In genomic region chr6:95117614-95118541, GRCm38 (mm10) we compare ENCODE assay signal across 8 mouse cellular contexts. TPM values are rescaled to one million over a fixed set of nuclear protein-coding genes. Genes with fewer than 3 reads are reported as not detected.
DNase-seq lines count a peak whose midpoint lies in the region; ATAC-seq and TF ChIP-seq lines count a peak whose summit lies in the region.

No protein-coding gene starts in this region.

- peak overlapping the region; percentile 58 to 80 (median 72) for H3K4me3 ChIP-seq in CH12.LX (replicated peaks in 1 of 3; ENCODE audit: low read depth in 2 of 3, low read length in 2 of 3, poor library complexity in 1 of 3)
- H3K4me3 ChIP-seq in forebrain, embryonic 11.5 days (ENCODE audit: low read depth, low read length), result peak overlapping the region; percentile 85
- H3K4me3 ChIP-seq in heart, embryonic 16.5 days (ENCODE audit: low read length), result peak overlapping the region; percentile 90
- peak overlapping the region; percentile 93 for H3K4me3 ChIP-seq in liver, embryonic 15.5 days (replicated peaks)
- peak overlapping the region; percentile 79 for H3K4me3 ChIP-seq in neural tube, embryonic 12.5 days

- TF ChIP-seq EP300 in CH12.LX (IDR thresholded peaks at IDR 0.05; ENCODE audit: low read length), result no peak

- peak overlapping the region; percentile 36; the same call in 1 of the 2 replicates for H3K9ac ChIP-seq in CH12.LX (ENCODE audit: insufficient read depth, low read depth)
- H3K9ac ChIP-seq in forebrain, embryonic 11.5 days (ENCODE audit: low read length), result peak overlapping the region; percentile 84
- H3K9ac ChIP-seq in heart, embryonic 16.5 days (ENCODE audit: low read length), result peak overlapping the region; percentile 66
- peak overlapping the region; percentile 78 for H3K9ac ChIP-seq in liver, embryonic 15.5 days
- H3K9ac ChIP-seq in neural tube, embryonic 12.5 days, result peak overlapping the region; percentile 81

- peak; percentile 98 for DNase-seq in CH12.LX (ENCODE audit: extremely low read depth)
- DNase-seq in c-Kit-positive CD71-positive TER-119-negative erythroid progenitor cells, embryonic 14.5 days (ENCODE audit: low read depth), result peak; percentile 96
- DNase-seq in forebrain, embryonic 11.5 days (ENCODE audit: low spot score), result peak; percentile 97
- DNase-seq in kidney, postnatal 36 days, result peak; percentile 95 to 98
- DNase-seq in telencephalon, adult 2 months (ENCODE audit: low read depth, low spot score), result peak; percentile 99

- peaks cover 0 to 21% of the 10 kb centered on the region in 2 experiments; a peak in 2 of 4 replicates for H3K4me1 ChIP-seq in CH12.LX (ENCODE audit: control insufficient read depth in 1 of 2, insufficient read depth in 2 of 2)
- H3K4me1 ChIP-seq in forebrain, embryonic 11.5 days (replicated peaks; ENCODE audit: control insufficient read depth, insufficient read depth, low read length), result 0 out of 2 replicates have a peak, but pooled peaks cover 2% of the 10 kb centered on the region
- peaks cover 9% of the 10 kb centered on the region for H3K4me1 ChIP-seq in heart, embryonic 16.5 days (ENCODE audit: control insufficient read depth, insufficient read depth, low read length)
- peaks cover 20% of the 10 kb centered on the region for H3K4me1 ChIP-seq in liver, embryonic 15.5 days (replicated peaks)
- H3K4me1 ChIP-seq in neural tube, embryonic 12.5 days, result peaks cover 5% of the 10 kb centered on the region; the same call in 1 of the 2 replicates

- dilution Hi-C loops in CH12.LX (cut with MboI; ENCODE audit: extremely low pct_ligation_motif_present, extremely low pct_unique_long_range_greater_than_20kb, low sequenced_read_pairs), result no loop called here

- no peaks in the 10 kb centered on the region for H3K9me3 ChIP-seq in CH12.LX (replicated peaks; ENCODE audit: low read length)
- no peaks in the 10 kb centered on the region for H3K9me3 ChIP-seq in forebrain, embryonic 11.5 days (ENCODE audit: control insufficient read depth, low read length)
- H3K9me3 ChIP-seq in heart, embryonic 16.5 days (replicated peaks; ENCODE audit: control insufficient read depth, low read length), result no peaks in the 10 kb centered on the region
- H3K9me3 ChIP-seq in liver, embryonic 15.5 days (replicated peaks), result no peaks in the 10 kb centered on the region
- H3K9me3 ChIP-seq in neural tube, embryonic 12.5 days, result no peaks in the 10 kb centered on the region

- TF ChIP-seq POLR2A in CH12.LX (IDR thresholded peaks at IDR 0.05; ENCODE audit: low read depth, low read length), result peak; percentile 80

- no peak overlapping the region for H3K27ac ChIP-seq in CH12.LX (ENCODE audit: insufficient read depth, low read depth)
- H3K27ac ChIP-seq in forebrain, embryonic 11.5 days (ENCODE audit: low read depth, low read length), result peak overlapping the region; percentile 46; the same call in 1 of the 2 replicates
- H3K27ac ChIP-seq in heart, embryonic 16.5 days (ENCODE audit: low read length), result 0 out of 2 replicates have a peak overlapping the region, but pooled peaks have one; percentile 49
- peak overlapping the region; percentile 72 for H3K27ac ChIP-seq in liver, embryonic 15.5 days (replicated peaks)
- peak overlapping the region; percentile 60; the same call in 1 of the 2 replicates for H3K27ac ChIP-seq in neural tube, embryonic 12.5 days

- TF ChIP-seq RAD21 in CH12.LX (IDR thresholded peaks at IDR 0.05; ENCODE audit: low read depth, low read length), result no peak

- WGBS in forebrain, embryonic 11.5 days, result under 1% methylated on average over 80 of the region's 103 CpGs
- 1% methylated on average over 103 of the region's 103 CpGs for WGBS in heart, embryonic 16.5 days
- WGBS in liver, embryonic 15.5 days (ENCODE audit: insufficient replicate concordance), result under 1% methylated on average over 74 of the region's 103 CpGs
- WGBS in neural tube, embryonic 12.5 days, result under 1% methylated on average over 91 of the region's 103 CpGs

- peak; percentile 99 for ATAC-seq in forebrain, embryonic 11.5 days (replicated peaks; ENCODE audit: low FRiP score)
- peak; percentile 100 for ATAC-seq in heart, embryonic 16.5 days (replicated peaks; ENCODE audit: extremely low read depth, insufficient read depth, low FRiP score)
- ATAC-seq in liver, embryonic 15.5 days (ENCODE audit: insufficient read depth), result peak; percentile 97
- ATAC-seq in neural tube, embryonic 12.5 days (ENCODE audit: low FRiP score, low read depth), result peak; percentile 99

- H3K79me2 ChIP-seq in CH12.LX (replicated peaks; ENCODE audit: control insufficient read depth, extremely low read depth, insufficient read depth, poor library complexity, severe bottlenecking), result peaks cover 2% of the 10 kb centered on the region; the same call in 1 of the 2 replicates

- TF ChIP-seq CTCF in CH12.LX (conservative IDR thresholded peaks at IDR 0.05 in 1 of 2, IDR thresholded peaks at IDR 0.05 in 1 of 2; ENCODE audit: low read depth in 2 of 2, low read length in 2 of 2), result no peak

- peak overlapping the region; percentile 85; the same call in 1 of the 2 replicates for H3K4me2 ChIP-seq in CH12.LX (ENCODE audit: insufficient read depth, low read depth, poor library complexity, severe bottlenecking)
- peak overlapping the region; percentile 49 for H3K4me2 ChIP-seq in forebrain, embryonic 11.5 days (ENCODE audit: low read depth, low read length, severe bottlenecking)
- H3K4me2 ChIP-seq in heart, embryonic 16.5 days (ENCODE audit: low read depth, low read length), result peak overlapping the region; percentile 91
- H3K4me2 ChIP-seq in liver, embryonic 15.5 days, result peak overlapping the region; percentile 81
- peak overlapping the region; percentile 64 for H3K4me2 ChIP-seq in neural tube, embryonic 12.5 days (replicated peaks)

- in situ Hi-C loops in CH12.LX (cut with MboI; ENCODE audit: low pct_ligation_motif_present, low pct_unique_long_range_greater_than_20kb, low sequenced_read_pairs), result no loop called here

- peaks cover 6 to 19% of the 10 kb centered on the region in 2 experiments for H3K36me3 ChIP-seq in CH12.LX (replicated peaks in 1 of 2; ENCODE audit: control insufficient read depth in 1 of 2, insufficient read depth in 1 of 2, low read length in 1 of 2)
- peaks cover 3% of the 10 kb centered on the region; the same call in 1 of the 2 replicates for H3K36me3 ChIP-seq in forebrain, embryonic 11.5 days (ENCODE audit: control insufficient read depth, insufficient read depth, low read length)
- no peaks in the 10 kb centered on the region for H3K36me3 ChIP-seq in heart, embryonic 16.5 days (ENCODE audit: control insufficient read depth, insufficient read depth)
- H3K36me3 ChIP-seq in liver, embryonic 15.5 days (replicated peaks), result peaks cover 11% of the 10 kb centered on the region
- H3K36me3 ChIP-seq in neural tube, embryonic 12.5 days, result peaks cover 9% of the 10 kb centered on the region

- H3K27me3 ChIP-seq in CH12.LX (replicated peaks), result no peaks in the 10 kb centered on the region
- H3K27me3 ChIP-seq in forebrain, embryonic 11.5 days (ENCODE audit: control insufficient read depth, insufficient read depth, low read length), result no peaks in the 10 kb centered on the region
- H3K27me3 ChIP-seq in heart, embryonic 16.5 days (ENCODE audit: control insufficient read depth, insufficient read depth, low read length), result peaks cover 4% of the 10 kb centered on the region
- H3K27me3 ChIP-seq in liver, embryonic 15.5 days, result no peaks in the 10 kb centered on the region
- H3K27me3 ChIP-seq in neural tube, embryonic 12.5 days (replicated peaks), result no peaks in the 10 kb centered on the region

TF ChIP-seq in CH12.LX, 34 proteins besides CTCF, POLR2A, EP300 and RAD21 (continues in another document):
- no peak for TF ChIP-seq ETS1 (conservative IDR thresholded peaks at IDR 0.05; ENCODE audit: low read depth, low read length)
- peak; percentile 88; the same call in 1 of the 2 replicates for TF ChIP-seq KAT2A (IDR thresholded peaks at IDR 0.05; ENCODE audit: insufficient replicate concordance, low read length)
- no peak for TF ChIP-seq JUN (IDR thresholded peaks at IDR 0.05; ENCODE audit: insufficient read depth, low read depth, low read length)
- TF ChIP-seq SMC3 (IDR thresholded peaks at IDR 0.05; ENCODE audit: low read depth, low read length), result no peak
- 0 out of 2 replicates have a peak, but pooled peaks have one; percentile 33 for TF ChIP-seq TCF12 (IDR thresholded peaks at IDR 0.05; ENCODE audit: low read depth, low read length)
- TF ChIP-seq GABPA (IDR thresholded peaks at IDR 0.05; ENCODE audit: insufficient replicate concordance, low read depth, low read length), result peak; percentile 13; the same call in 1 of the 2 replicates
- TF ChIP-seq ZNF384 (IDR thresholded peaks at IDR 0.05; ENCODE audit: low read depth, low read length), result no peak
- TF ChIP-seq RCOR1 (conservative IDR thresholded peaks at IDR 0.05; ENCODE audit: low read depth, low read length), result no peak
- TF ChIP-seq TBP (conservative IDR thresholded peaks at IDR 0.05; ENCODE audit: low read depth, low read length), result 0 out of 2 replicates have a peak, but pooled peaks have one; percentile 27
- TF ChIP-seq CHD2 (IDR thresholded peaks at IDR 0.05; ENCODE audit: low read length), result peak; percentile 79
- TF ChIP-seq POLR2AphosphoS2 (IDR thresholded peaks at IDR 0.05; ENCODE audit: low read depth, low read length), result no peak
- TF ChIP-seq ELF1 (IDR thresholded peaks at IDR 0.05; ENCODE audit: low read depth, low read length), result peak; percentile 81
- TF ChIP-seq BHLHE40 (IDR thresholded peaks at IDR 0.05; ENCODE audit: low read depth, low read length), result 0 out of 2 replicates have a peak, but pooled peaks have one; percentile 7
- peak; percentile 74; the same call in 1 of the 2 replicates for TF ChIP-seq MYC (IDR thresholded peaks at IDR 0.05; ENCODE audit: low read depth, low read length)
- no peak; the same call in 1 of the 2 replicates for TF ChIP-seq NRF1 (IDR thresholded peaks at IDR 0.05; ENCODE audit: low read depth, low read length)
- no peak for TF ChIP-seq USF1 (IDR thresholded peaks at IDR 0.05; ENCODE audit: low read depth, low read length)
- TF ChIP-seq MAFK (IDR thresholded peaks at IDR 0.05; ENCODE audit: insufficient replicate concordance, low read length), result no peak
- peak; percentile 75; the same call in 1 of the 2 replicates for TF ChIP-seq UBTF (IDR thresholded peaks at IDR 0.05; ENCODE audit: low read depth, low read length)
- peak; percentile 92 for TF ChIP-seq NELFE (IDR thresholded peaks at IDR 0.05; ENCODE audit: low read depth, low read length)
- peak; percentile 39; the same call in 1 of the 2 replicates for TF ChIP-seq IRF4 (IDR thresholded peaks at IDR 0.05; ENCODE audit: low read depth, low read length)

RNA-seq across cellular contexts. Expression of gene Kbtbd8, which starts 0.8 kb away (rescaled TPM):
- 1.9 and 3.5 TPM in 2 replicates for total RNA-seq in CH12.LX (2012; rRNA removed)
- 12.3 and 12.6 TPM in 2 replicates for total RNA-seq in CH12.LX (2014; rRNA removed)
- polyA plus RNA-seq in CH12.LX (2012; ENCODE audit: insufficient read length, low read depth), result 4.2 and 5.0 TPM in 2 replicates
- polyA plus RNA-seq in forebrain, embryonic 11.5 days (2014; fragmentation: Nextera tagmentation; extraction: Ambion mirVana), result 11.9 and 13.1 TPM in 2 replicates
- polyA plus RNA-seq in heart, embryonic 16.5 days (2015; fragmentation: Nextera tagmentation; extraction: Ambion mirVana), result 1.1 and 1.7 TPM in 2 replicates
- 2.7 and 3.9 TPM in 2 replicates for polyA plus RNA-seq in liver, embryonic 15.5 days (2015; fragmentation: Nextera tagmentation; extraction: Ambion mirVana)
- 7.1 and 8.1 TPM in 2 replicates for polyA plus RNA-seq in neural tube, embryonic 12.5 days (2016; fragmentation: Nextera tagmentation; extraction: Ambion mirVana)
